Mouse (Mus musculus) bone marrow macrophage, adult 2 months (primary cell): ENCODE data around the gene Med13l.

ENCODE experiments used
- CTCF ChIP-seq: IDR thresholded peaks from 2 replicates; pipeline ENCODE4 v1.5.1; 2012; ENCODE audit warnings: low read depth, mild to moderate bottlenecking, low read length, moderate library complexity
- POLR2A ChIP-seq: IDR thresholded peaks from 2 replicates; pipeline ENCODE4 v1.6.1; 2012; ENCODE audit warnings: mild to moderate bottlenecking, low read depth, low read length, borderline replicate concordance

GRCm38 (mm10) chr5:118632346-118632745 is 71.9 kb downstream of the Med13l start:
- TF ChIP-seq CTCF: no peak
- TF ChIP-seq POLR2A: no peak
